Mouse (Mus musculus): ENCODE results near the gene Eef1g. TPM values are rescaled to one million over a fixed set of nuclear protein-coding genes. Genes with fewer than 3 reads are reported as not detected.

Gene Eef1g
- polyA plus RNA-seq, 1 experiment from 2014 or later, result 550 TPM

GRCm38 (mm10) chr19:8980771-8981170 lies 13.9 kb downstream of the Eef1g start:
- H3K9me3 ChIP-seq, result no peaks in the 10 kb centered on the region
- no peak overlapping the region for H3K27ac ChIP-seq (replicated peaks)
- peaks cover 61% of the 10 kb centered on the region for H3K36me3 ChIP-seq (replicated peaks)
- no peaks in the 10 kb centered on the region for H3K27me3 ChIP-seq (replicated peaks; ENCODE audit: low read depth, poor library complexity, severe bottlenecking)
- 53% methylated on average over 5 of the region's 5 CpGs for WGBS
- H3K4me3 ChIP-seq, result no peak overlapping the region
- peaks cover 33% of the 10 kb centered on the region for H3K4me1 ChIP-seq
- no peak for DNase-seq (ENCODE audit: low spot score)

GRCm38 (mm10) chr19:8981450-8982168 lies 14.8 kb downstream of the Eef1g start:
- no peak overlapping the region for H3K4me3 ChIP-seq
- WGBS, result 77% methylated on average over 2 of the region's 2 CpGs
- no peaks in the 10 kb centered on the region for H3K9me3 ChIP-seq
- peaks cover 53% of the 10 kb centered on the region for H3K36me3 ChIP-seq (replicated peaks)
- no peak for DNase-seq (ENCODE audit: low spot score)
- no peak overlapping the region for H3K27ac ChIP-seq (replicated peaks)
- H3K4me1 ChIP-seq, result peaks cover 30% of the 10 kb centered on the region
- H3K27me3 ChIP-seq (replicated peaks; ENCODE audit: low read depth, poor library complexity, severe bottlenecking), result no peaks in the 10 kb centered on the region

- WGBS, result 63% methylated on average over 5 of the region's 5 CpGs
- Histone ChIP-seq H3K27me3 (replicated peaks; ENCODE audit: low read depth, poor library complexity, severe bottlenecking) (peaks cover 4% of the 10 kb centered on the region), H3K27ac (replicated peaks) (no peak overlapping the region), H3K36me3 (replicated peaks) (peaks cover 43% of the 10 kb centered on the region), H3K9me3 (no peaks in the 10 kb centered on the region), H3K4me3 (no peak overlapping the region), H3K4me1 (peaks cover 32% of the 10 kb centered on the region)
- DNase-seq (ENCODE audit: low spot score), result no peak
Measured at GRCm38 (mm10) chr19:8982303-8983149, 15.7 kb downstream of the Eef1g start.

GRCm38 (mm10) chr19:8983150-8983650 lies 16.4 kb downstream of the Eef1g start:
- Histone ChIP-seq H3K27me3 (replicated peaks; ENCODE audit: low read depth, poor library complexity, severe bottlenecking) (peaks cover 11% of the 10 kb centered on the region), H3K4me3 (no peak overlapping the region), H3K27ac (replicated peaks) (peak overlapping the region; percentile 71; the same call in 1 of the 2 replicates), H3K9me3 (no peaks in the 10 kb centered on the region), H3K36me3 (replicated peaks) (peaks cover 37% of the 10 kb centered on the region), H3K4me1 (peaks cover 39% of the 10 kb centered on the region)
- WGBS, result 50% methylated on average over 4 of the region's 4 CpGs
- DNase-seq (ENCODE audit: low spot score), result no peak

GRCm38 (mm10) chr19:8984255-8984868 lies 17.5 kb downstream of the Eef1g start:
- H3K9me3 ChIP-seq, result no peaks in the 10 kb centered on the region
- peaks cover 50% of the 10 kb centered on the region for H3K4me1 ChIP-seq
- H3K4me3 ChIP-seq, result peak overlapping the region; percentile 27; the same call in 1 of the 2 replicates
- DNase-seq (ENCODE audit: low spot score), result peak; percentile 77
- 15% methylated on average over 7 of the region's 7 CpGs for WGBS
- peaks cover 22% of the 10 kb centered on the region for H3K27me3 ChIP-seq (replicated peaks; ENCODE audit: low read depth, poor library complexity, severe bottlenecking)
- H3K36me3 ChIP-seq (replicated peaks), result peaks cover 25% of the 10 kb centered on the region
- H3K27ac ChIP-seq (replicated peaks), result peak overlapping the region; percentile 71

- H3K27me3 ChIP-seq (replicated peaks; ENCODE audit: low read depth, poor library complexity, severe bottlenecking), result peaks cover 35% of the 10 kb centered on the region
- H3K4me3 ChIP-seq, result no peak overlapping the region
- H3K4me1 ChIP-seq, result peaks cover 65% of the 10 kb centered on the region
- no peaks in the 10 kb centered on the region for H3K9me3 ChIP-seq
- H3K27ac ChIP-seq (replicated peaks), result no peak overlapping the region
- peaks cover 10% of the 10 kb centered on the region for H3K36me3 ChIP-seq (replicated peaks)
- no peak for DNase-seq (ENCODE audit: low spot score)
- WGBS, result 82% methylated on average over 5 of the region's 5 CpGs
Measured at GRCm38 (mm10) chr19:8985891-8986290, 19.1 kb downstream of the Eef1g start.

GRCm38 (mm10) chr19:8987816-8988215 lies 21.0 kb downstream of the Eef1g start:
- H3K4me3 ChIP-seq, result peak overlapping the region; percentile 79; the same call in 1 of the 2 replicates
- H3K9me3 ChIP-seq, result no peaks in the 10 kb centered on the region
- DNase-seq (ENCODE audit: low spot score), result no peak
- peaks cover 79% of the 10 kb centered on the region for H3K4me1 ChIP-seq
- H3K27ac ChIP-seq (replicated peaks), result peak overlapping the region; percentile 88; the same call in 1 of the 2 replicates
- peaks cover 47% of the 10 kb centered on the region for H3K27me3 ChIP-seq (replicated peaks; ENCODE audit: low read depth, poor library complexity, severe bottlenecking)
- 38% methylated on average over 2 of the region's 2 CpGs for WGBS
- H3K36me3 ChIP-seq (replicated peaks), result no peaks in the 10 kb centered on the region

- H3K27ac ChIP-seq (replicated peaks), result peak overlapping the region; percentile 88
- H3K4me1 ChIP-seq, result peaks cover 79% of the 10 kb centered on the region
- no peaks in the 10 kb centered on the region for H3K9me3 ChIP-seq
- H3K36me3 ChIP-seq (replicated peaks), result no peaks in the 10 kb centered on the region
- 10% methylated on average over 15 of the region's 15 CpGs for WGBS
- peak; percentile 34 for DNase-seq (ENCODE audit: low spot score)
- H3K4me3 ChIP-seq, result peak overlapping the region; percentile 79
- H3K27me3 ChIP-seq (replicated peaks; ENCODE audit: low read depth, poor library complexity, severe bottlenecking), result peaks cover 47% of the 10 kb centered on the region
Measured at GRCm38 (mm10) chr19:8988346-8989065, 21.7 kb downstream of the Eef1g start.

GRCm38 (mm10) chr19:8989066-8989566 lies 22.3 kb downstream of the Eef1g start, which contains the start of gene Ahnak:
Ahnak (plus strand) TSS chr19:8989284.
- no peaks in the 10 kb centered on the region for H3K9me3 ChIP-seq
- peak within 1 kb of the TSS; percentile 79 for H3K4me3 ChIP-seq
- 0% methylated on average over 42 of the region's 42 CpGs for WGBS
- DNase-seq (ENCODE audit: low spot score), result peak; percentile 81
- H3K27ac ChIP-seq (replicated peaks), result peak within 1 kb of the TSS; percentile 88
- H3K27me3 ChIP-seq (replicated peaks; ENCODE audit: low read depth, poor library complexity, severe bottlenecking), result peaks cover 47% of the 10 kb centered on the region
- H3K4me1 ChIP-seq, result peaks cover 73% of the 10 kb centered on the region
- H3K36me3 ChIP-seq (replicated peaks), result no peaks in the 10 kb centered on the region

- Histone ChIP-seq H3K27me3 (replicated peaks; ENCODE audit: low read depth, poor library complexity, severe bottlenecking) (peaks cover 47% of the 10 kb centered on the region), H3K9me3 (no peaks in the 10 kb centered on the region), H3K4me1 (peaks cover 67% of the 10 kb centered on the region), H3K4me3 (peak overlapping the region; percentile 79), H3K36me3 (replicated peaks) (no peaks in the 10 kb centered on the region), H3K27ac (replicated peaks) (peak overlapping the region; percentile 88)
- DNase-seq (ENCODE audit: low spot score), result peak; percentile 91
- WGBS, result under 1% methylated on average over 53 of the region's 53 CpGs
Measured at GRCm38 (mm10) chr19:8989567-8990431, 23.0 kb downstream of the Eef1g start.

Data from embryonic facial prominence, embryonic 10.5 days (tissue).